Mouse (Mus musculus) hindbrain, embryonic 11.5 days (tissue): ENCODE measurements around the gene Ppfibp1. TPM values are rescaled to one million over a fixed set of nuclear protein-coding genes. Genes with fewer than 3 reads are reported as not detected.

ENCODE experiments used
- ATAC-seq: fragments of 200-750 bp; cut with Nextera tagmentation; 2 replicates; pipeline ENCODE4 v1.8.0; 2017; ENCODE audit warnings: mild to moderate bottlenecking, moderate TSS enrichment, moderate library complexity; ENCODE audit not compliant: low FRiP score
- DNase-seq: peaks from one replicate; pipeline ENCODE4 v3.0.0-alpha.2; 2015; ENCODE audit warnings: low spot score
- H3K27ac ChIP-seq: fragments of 300-500 bp; sonication (generic); 2 replicates; pipeline ENCODE4 v1.5.1; 2014; ENCODE audit warnings: mild to moderate bottlenecking, low read depth, low read length
- H3K27me3 ChIP-seq: fragments of 300-500 bp; sonication (generic); 2 replicates; pipeline ENCODE4 v1.6.1; 2014; ENCODE audit warnings: mild to moderate bottlenecking, low read length, moderate library complexity, mixed read lengths; ENCODE audit not compliant: control insufficient read depth, insufficient read depth
- H3K36me3 ChIP-seq: fragments of 300-500 bp; sonication (generic); 2 replicates; pipeline ENCODE4 v1.6.1; 2014; ENCODE audit warnings: mild to moderate bottlenecking, low read length, moderate library complexity, mixed read lengths; ENCODE audit not compliant: control insufficient read depth, insufficient read depth
- H3K4me1 ChIP-seq: fragments of 300-500 bp; sonication (generic); replicated peaks from 2 replicates; pipeline ENCODE4 v1.6.1; 2014; ENCODE audit warnings: low read length, mixed read lengths; ENCODE audit not compliant: control insufficient read depth, insufficient read depth
- H3K4me2 ChIP-seq: fragments of 300-500 bp; sonication (generic); replicated peaks from 2 replicates; pipeline ENCODE4 v1.6.1; 2014; ENCODE audit warnings: mild to moderate bottlenecking, low read depth, low read length
- H3K4me3 ChIP-seq: fragments of 300-500 bp; sonication (generic); 2 replicates; pipeline ENCODE4 v1.5.1; 2014; ENCODE audit warnings: low read depth, low read length
- H3K9ac ChIP-seq: fragments of 300-500 bp; sonication (generic); 2 replicates; pipeline ENCODE4 v1.6.1; 2014; ENCODE audit warnings: low read depth, low read length
- H3K9me3 ChIP-seq: fragments of 300-500 bp; sonication (generic); 2 replicates; pipeline ENCODE4 v1.6.1; 2016; ENCODE audit warnings: low read length; ENCODE audit not compliant: control insufficient read depth
- WGBS: fragments of 180-500 bp; shearing (Covaris S2); extraction: QIAGEN DNeasy Blood & Tissue Kit; methylation state at CpG from one replicate; pipeline ENCODE4 v1.1.7; 2014; 5-methylcytosine and 5-hydroxymethylcytosine counted together
- polyA plus RNA-seq: library from polyadenylated mRNA; unstranded; fragments of >200 nt; fragmentation: Nextera tagmentation; extraction: Ambion mirVana; gene quantifications from 2 replicates; pipeline ENCODE4 v1.2.1, GENCODE M21; 2014

Gene Ppfibp1
- polyA plus RNA-seq, 1 experiment from 2014 or later: 36.1 TPM

DNA sequence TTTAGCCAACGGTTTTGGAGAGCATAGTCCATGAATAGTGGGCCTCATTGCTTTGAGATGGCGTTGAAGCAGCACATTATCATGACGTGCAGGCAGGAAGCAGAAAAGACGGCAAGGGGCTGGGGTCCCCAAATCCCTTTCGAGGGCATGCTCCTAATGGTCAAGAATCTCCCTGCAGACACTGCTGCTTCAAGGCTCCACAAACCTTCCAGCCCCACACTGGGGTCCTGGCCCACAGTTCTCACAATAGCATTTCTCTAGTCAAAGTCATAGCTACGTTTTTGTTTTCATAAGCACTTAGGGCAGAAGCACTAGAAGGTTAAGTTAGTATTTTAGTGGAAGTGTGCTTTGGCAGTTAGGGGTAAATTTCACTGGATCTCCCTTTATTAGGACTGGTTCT is 107.6 kb downstream of the Ppfibp1 start:
- DNase-seq (no peak), ATAC-seq (no peak)
- Histone ChIP-seq H3K4me3 (no peak overlapping the region), H3K27me3 (no peaks in the 10 kb centered on the region), H3K9ac (no peak overlapping the region), H3K4me2 (no peak overlapping the region), H3K27ac (no peak overlapping the region), H3K9me3 (no peaks in the 10 kb centered on the region), H3K36me3 (no peaks in the 10 kb centered on the region), H3K4me1 (no peaks in the 10 kb centered on the region)
- WGBS: 91% methylated on average over 6 of the region's 6 CpGs

DNA sequence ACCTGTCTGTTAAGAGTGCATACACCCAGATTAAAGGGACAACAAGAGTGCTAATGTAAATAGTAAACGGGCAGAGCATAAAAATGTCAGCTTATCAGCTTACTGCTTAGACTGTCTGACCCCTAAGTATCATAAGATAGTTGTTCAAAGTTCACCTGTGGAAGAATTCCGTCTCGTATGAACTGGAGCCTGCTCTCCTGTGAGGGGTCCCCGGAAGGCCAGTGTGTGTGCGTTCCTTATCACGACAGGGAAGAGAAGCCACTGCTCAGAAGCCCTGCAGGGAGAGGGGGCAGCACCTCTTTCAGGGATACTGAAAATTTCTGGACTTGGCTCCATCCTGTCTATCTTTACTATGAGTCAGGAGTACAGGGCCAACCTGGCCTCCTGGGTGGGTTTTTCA is 108.7 kb downstream of the Ppfibp1 start:
- ATAC-seq (no peak), DNase-seq (no peak)
- 83% methylated on average over 6 of the region's 6 CpGs for WGBS
- Histone ChIP-seq H3K27me3 (no peaks in the 10 kb centered on the region), H3K27ac (no peak overlapping the region), H3K36me3 (no peaks in the 10 kb centered on the region), H3K9me3 (no peaks in the 10 kb centered on the region), H3K4me3 (no peak overlapping the region), H3K9ac (no peak overlapping the region), H3K4me1 (no peaks in the 10 kb centered on the region), H3K4me2 (no peak overlapping the region)

DNA sequence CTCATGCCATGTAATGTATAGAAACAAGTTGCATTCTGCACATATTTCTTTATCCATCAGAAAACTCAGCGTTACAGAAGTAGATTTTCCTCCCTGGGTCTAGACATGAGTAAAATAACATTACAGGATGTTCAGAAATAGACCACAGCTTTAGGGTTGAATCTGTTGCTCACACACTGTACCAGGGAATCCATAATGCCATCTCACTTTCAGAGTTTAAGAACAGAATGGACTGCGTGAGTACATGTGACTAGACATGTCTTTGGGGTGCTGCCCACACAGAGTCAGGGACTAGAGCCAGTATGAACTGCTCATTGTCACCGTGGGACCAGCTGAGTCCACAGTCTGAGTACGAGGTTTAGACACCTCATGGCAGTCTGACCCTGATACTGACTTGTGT is 110.4 kb downstream of the Ppfibp1 start:
- 86% methylated on average over 4 of the region's 4 CpGs for WGBS
- Histone ChIP-seq H3K4me2 (no peak overlapping the region), H3K27me3 (no peaks in the 10 kb centered on the region), H3K27ac (no peak overlapping the region), H3K36me3 (no peaks in the 10 kb centered on the region), H3K4me3 (no peak overlapping the region), H3K9ac (no peak overlapping the region), H3K9me3 (no peaks in the 10 kb centered on the region), H3K4me1 (no peaks in the 10 kb centered on the region)
- no peak for ATAC-seq
- DNase-seq: no peak

DNA sequence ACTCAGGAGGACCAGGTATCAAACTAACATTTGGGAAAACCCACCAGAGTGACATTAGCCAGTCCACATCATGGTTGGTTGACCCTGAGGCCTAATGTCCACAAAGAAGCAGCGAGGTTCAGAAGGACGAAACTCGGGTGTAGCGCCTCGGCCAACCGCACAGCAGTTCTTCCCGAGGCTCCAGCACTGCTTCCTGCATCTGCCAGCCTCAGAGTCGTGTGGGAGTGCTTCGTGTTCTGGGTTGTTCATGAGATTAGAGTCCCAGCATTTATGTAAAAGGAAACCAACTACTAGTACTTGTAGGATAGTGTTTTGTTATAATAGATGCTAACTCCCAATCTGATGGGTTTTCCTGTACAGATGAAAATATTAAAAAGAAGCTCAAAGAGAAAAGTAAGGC is 111.0 kb downstream of the Ppfibp1 start:
- Histone ChIP-seq H3K27ac (no peak overlapping the region), H3K4me3 (no peak overlapping the region), H3K9me3 (no peaks in the 10 kb centered on the region), H3K9ac (no peak overlapping the region), H3K4me2 (no peak overlapping the region), H3K36me3 (no peaks in the 10 kb centered on the region), H3K4me1 (no peaks in the 10 kb centered on the region), H3K27me3 (no peaks in the 10 kb centered on the region)
- no peak for ATAC-seq
- 90% methylated on average over 9 of the region's 9 CpGs for WGBS
- DNase-seq: no peak

DNA sequence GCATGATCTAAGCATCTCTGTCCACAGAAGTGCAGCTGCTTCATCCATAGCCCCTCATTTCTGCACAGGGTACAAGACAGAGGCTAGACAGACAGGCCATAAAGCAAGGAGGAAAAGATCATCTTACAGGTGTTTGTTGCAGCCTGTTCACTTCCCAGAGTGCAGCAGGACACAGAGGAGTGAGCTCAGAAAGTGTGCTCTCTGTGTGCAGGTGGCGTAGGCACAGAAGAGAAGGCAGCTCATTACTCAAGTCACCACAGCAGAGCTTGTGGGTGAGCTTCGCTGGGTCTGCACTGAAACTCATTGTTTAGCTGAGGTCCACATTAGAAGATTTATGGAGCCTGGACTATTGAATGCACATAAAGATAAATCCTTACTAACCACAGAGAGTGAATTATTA is 111.5 kb downstream of the Ppfibp1 start:
- Histone ChIP-seq H3K4me2 (no peak overlapping the region), H3K27me3 (no peaks in the 10 kb centered on the region), H3K36me3 (no peaks in the 10 kb centered on the region), H3K4me1 (no peaks in the 10 kb centered on the region), H3K27ac (no peak overlapping the region), H3K9me3 (no peaks in the 10 kb centered on the region), H3K4me3 (no peak overlapping the region), H3K9ac (no peak overlapping the region)
- DNase-seq: no peak
- WGBS: 75% methylated on average over 2 of the region's 2 CpGs
- no peak for ATAC-seq

DNA sequence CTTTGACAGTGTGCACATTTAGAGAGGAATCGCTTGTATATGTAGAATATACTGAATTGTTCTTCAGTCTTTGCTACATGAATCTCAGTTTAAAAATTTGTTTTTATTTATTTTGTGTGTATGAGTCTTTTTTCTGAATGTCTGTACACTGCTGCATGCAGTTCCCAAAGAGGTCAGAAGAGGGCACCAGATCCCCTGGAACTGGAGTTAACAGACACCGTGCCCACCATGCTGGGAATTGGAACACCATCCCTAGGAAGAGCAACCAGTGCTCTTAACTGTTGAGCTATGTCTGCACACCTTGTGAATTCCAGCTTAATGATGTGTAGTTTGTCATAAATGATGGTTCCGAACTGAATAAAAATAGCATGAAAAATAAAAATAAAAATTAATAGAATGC is 119.9 kb downstream of the Ppfibp1 start:
- Histone ChIP-seq H3K9ac (no peak overlapping the region), H3K9me3 (no peaks in the 10 kb centered on the region), H3K4me3 (no peak overlapping the region), H3K27ac (no peak overlapping the region), H3K4me2 (no peak overlapping the region), H3K4me1 (no peaks in the 10 kb centered on the region), H3K27me3 (no peaks in the 10 kb centered on the region), H3K36me3 (no peaks in the 10 kb centered on the region)
- ATAC-seq (no peak), DNase-seq (peak; percentile 77)
- WGBS: 59% methylated on average over 3 of the region's 3 CpGs

DNA sequence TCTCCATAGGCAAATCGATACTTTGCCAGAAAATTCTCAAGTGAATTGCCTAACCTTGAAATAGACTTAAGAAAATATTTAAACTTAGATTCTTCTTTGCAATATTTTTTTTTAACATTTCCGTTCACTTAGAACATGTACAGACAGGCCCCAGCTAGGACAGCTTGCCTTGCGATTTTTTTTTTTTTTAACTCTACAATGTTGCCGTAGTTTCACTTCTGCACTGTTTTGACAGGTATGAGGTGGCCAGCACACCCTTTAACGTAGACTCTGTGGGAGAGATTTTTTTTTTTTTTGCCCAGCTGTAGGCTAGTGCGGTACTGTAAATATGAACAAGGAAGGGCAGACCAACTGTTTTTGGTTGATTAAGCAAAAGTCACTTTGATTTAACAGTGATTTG is 122.1 kb downstream of the Ppfibp1 start:
- Histone ChIP-seq H3K9ac (no peak overlapping the region), H3K27me3 (no peaks in the 10 kb centered on the region), H3K27ac (no peak overlapping the region), H3K4me1 (no peaks in the 10 kb centered on the region), H3K9me3 (no peaks in the 10 kb centered on the region), H3K36me3 (no peaks in the 10 kb centered on the region), H3K4me2 (no peak overlapping the region), H3K4me3 (no peak overlapping the region)
- DNase-seq (no peak), ATAC-seq (no peak)
- 88% methylated on average over 6 of the region's 6 CpGs for WGBS

DNA sequence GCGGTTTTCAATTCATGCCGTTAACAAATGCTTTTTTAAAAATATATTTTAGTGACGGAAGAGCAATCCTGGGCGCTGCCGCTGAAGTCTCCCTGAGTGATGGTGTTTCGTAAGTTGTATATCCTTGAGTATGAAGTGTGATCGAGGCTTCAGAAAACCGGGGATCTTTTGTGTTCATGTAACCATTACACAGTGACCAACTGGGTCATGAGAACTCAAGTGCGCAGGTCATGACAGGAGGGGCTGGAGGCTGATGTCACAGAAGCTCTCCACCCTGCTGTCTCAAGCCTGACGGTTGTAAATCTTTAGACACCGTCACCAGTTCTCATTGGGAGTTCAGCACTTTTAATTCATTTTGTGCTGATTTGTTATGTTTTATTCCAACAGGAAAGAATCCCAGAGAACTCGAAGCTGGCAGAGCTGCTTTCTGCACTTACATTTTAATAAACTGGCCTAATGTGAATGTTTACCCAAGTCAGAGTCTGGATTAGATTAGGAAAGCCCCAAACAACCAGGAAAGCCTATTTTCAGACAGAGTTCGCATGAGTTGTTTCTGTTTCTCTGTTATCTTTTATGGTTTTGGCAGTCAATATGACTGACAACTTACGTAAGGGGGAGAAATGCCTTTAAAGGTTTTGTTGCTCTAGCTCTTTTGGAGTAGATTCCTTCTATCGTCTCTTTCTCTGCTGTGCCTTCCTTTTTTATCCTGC is 122.7 kb downstream of the Ppfibp1 start:
- no peaks in the 10 kb centered on the region for H3K27me3 ChIP-seq
- H3K9ac ChIP-seq: no peak overlapping the region
- H3K4me1 ChIP-seq: no peaks in the 10 kb centered on the region
- DNase-seq: no peak
- H3K4me3 ChIP-seq: no peak overlapping the region
- no peaks in the 10 kb centered on the region for H3K36me3 ChIP-seq
- H3K27ac ChIP-seq: no peak overlapping the region
- H3K9me3 ChIP-seq: no peaks in the 10 kb centered on the region
- H3K4me2 ChIP-seq: no peak overlapping the region
- 91% methylated on average over 15 of the region's 15 CpGs for WGBS
- no peak for ATAC-seq

DNA sequence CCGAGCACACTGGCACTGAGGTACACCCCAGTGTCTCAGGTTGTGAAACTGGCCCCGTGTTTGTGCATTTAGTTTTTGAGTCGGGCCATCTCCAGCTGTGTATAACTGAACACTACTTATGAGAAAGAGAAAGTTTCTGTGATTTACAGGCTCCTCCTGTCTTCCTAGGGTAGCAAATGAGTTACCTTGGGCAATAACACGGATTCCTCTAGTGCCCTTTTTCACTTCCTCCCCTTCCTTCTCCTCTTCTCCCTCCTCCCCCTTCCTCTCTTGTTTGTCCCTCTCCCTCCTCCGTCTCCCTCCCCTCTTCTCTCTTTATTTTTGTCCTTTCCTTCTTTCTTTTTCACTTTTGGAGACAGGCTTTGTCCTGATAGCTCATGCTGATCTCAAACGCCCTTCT is 123.3 kb downstream of the Ppfibp1 start:
- WGBS: 70% methylated on average over 6 of the region's 6 CpGs
- H3K4me3 ChIP-seq: no peak overlapping the region
- H3K27me3 ChIP-seq: no peaks in the 10 kb centered on the region
- H3K9ac ChIP-seq: no peak overlapping the region
- no peak overlapping the region for H3K4me2 ChIP-seq
- DNase-seq: no peak
- no peaks in the 10 kb centered on the region for H3K36me3 ChIP-seq
- H3K4me1 ChIP-seq: no peaks in the 10 kb centered on the region
- no peaks in the 10 kb centered on the region for H3K9me3 ChIP-seq
- ATAC-seq: no peak
- H3K27ac ChIP-seq: no peak overlapping the region
